Mouse (Mus musculus): ENCODE measurements around the gene Ggta1. TPM values are rescaled to one million over a fixed set of nuclear protein-coding genes. Genes with fewer than 3 reads are reported as not detected.

Gene Ggta1
- total RNA-seq, 1 experiment, result 36.5 TPM

DNA sequence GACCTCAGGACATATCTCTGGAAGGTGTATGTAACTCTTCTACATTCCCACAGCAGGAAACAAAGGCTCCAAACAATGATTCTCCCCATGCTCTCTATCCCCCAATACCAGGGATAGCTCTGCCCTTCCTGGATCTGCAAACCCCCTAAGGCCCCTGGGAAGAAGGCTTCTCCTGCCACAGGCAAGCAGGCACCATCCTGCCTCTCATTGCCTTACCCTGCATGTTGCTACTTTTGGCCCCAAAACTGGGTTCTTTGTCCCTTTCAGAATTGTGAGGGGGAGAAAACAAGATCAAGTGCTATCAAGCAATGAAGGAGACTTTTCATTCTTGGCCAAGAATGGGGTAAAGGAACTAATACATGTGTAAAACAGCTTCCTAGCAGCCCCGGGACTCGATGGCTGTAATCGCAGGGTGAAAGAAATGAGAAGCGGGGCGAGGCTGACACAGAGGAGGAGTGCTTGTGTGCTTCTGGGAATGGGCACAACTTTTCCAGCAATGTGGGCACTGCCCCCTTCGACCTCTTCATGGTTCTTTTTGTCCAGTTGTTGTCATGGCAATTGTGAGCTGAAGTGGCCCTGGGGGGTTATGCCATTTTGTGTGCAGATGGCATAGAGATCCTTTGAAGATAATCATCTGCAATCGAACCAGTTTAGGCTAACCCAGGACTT, 18.4 kb upstream of the Ggta1 start:
- Histone ChIP-seq H3K4me3 (ENCODE audit: insufficient read depth in 1 of 2, low read depth in 1 of 2, low read length in 2 of 2, poor library complexity in 1 of 2, severe bottlenecking in 1 of 2) (no peak overlapping the region), H3K4me1 (ENCODE audit: control insufficient read depth in 2 of 2, insufficient read depth in 2 of 2, low read length in 2 of 2, poor library complexity in 1 of 2) (peaks cover 5 to 11% of the 10 kb centered on the region in 2 experiments; a peak in 3 of 4 replicates), H3K27ac (ENCODE audit: insufficient read depth, low read depth, low read length, poor library complexity, severe bottlenecking) (no peak overlapping the region), H3K9ac (ENCODE audit: insufficient read depth, low read depth, low read length, poor library complexity, severe bottlenecking) (no peak overlapping the region), H3K36me3 (ENCODE audit: control insufficient read depth, insufficient read depth, low read length, poor library complexity, severe bottlenecking) (no peaks in the 10 kb centered on the region), H3K9me3 (ENCODE audit: control insufficient read depth, insufficient read depth, low read depth, low read length) (no peaks in the 10 kb centered on the region)
- in situ Hi-C loops (cut with MboI; ENCODE audit: low sequenced_read_pairs in 2 of 2, unreplicated experiment in 2 of 2), result no loop called here
- TF ChIP-seq ZNF384 (IDR thresholded peaks at IDR 0.05; ENCODE audit: low read depth, low read length), result no peak
- no peak for TF ChIP-seq CHD2 (IDR thresholded peaks at IDR 0.05; ENCODE audit: low read depth, low read length)
- no peak for DNase-seq (ENCODE audit: low read depth, low spot score)

- DNase-seq (ENCODE audit: low read depth, low spot score), result no peak
- no peak overlapping the region for H3K4me3 ChIP-seq (ENCODE audit: insufficient read depth in 1 of 2, low read depth in 1 of 2, low read length in 2 of 2, poor library complexity in 1 of 2, severe bottlenecking in 1 of 2)
These were observed 17.0 kb upstream of the Ggta1 start for GRCm38 (mm10) chr2:35480073-35480472.

DNA sequence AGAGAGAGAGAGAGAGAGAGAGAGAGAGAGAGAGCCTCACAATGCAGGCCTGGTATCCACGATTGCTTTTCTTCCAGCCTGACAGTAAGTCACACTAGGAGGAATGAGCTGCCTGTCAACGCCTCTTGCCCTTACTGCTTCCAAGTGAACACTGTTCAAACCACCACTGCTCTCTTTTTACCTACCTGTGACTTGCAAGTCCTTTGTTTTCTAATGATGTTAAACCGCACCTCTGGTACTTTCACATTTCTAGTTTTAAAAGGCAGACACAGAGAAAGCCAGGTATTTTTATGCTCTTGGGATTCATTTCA, 15.7 kb upstream of the Ggta1 start:
- no peaks in the 10 kb centered on the region for H3K36me3 ChIP-seq (ENCODE audit: control insufficient read depth, insufficient read depth, low read length, poor library complexity, severe bottlenecking)
- H3K27ac ChIP-seq (ENCODE audit: insufficient read depth, low read depth, low read length, poor library complexity, severe bottlenecking), result no peak overlapping the region
- DNase-seq (ENCODE audit: low read depth, low spot score), result no peak
- in situ Hi-C loops (cut with MboI; ENCODE audit: low sequenced_read_pairs in 2 of 2, unreplicated experiment in 2 of 2), result no loop called here
- H3K4me3 ChIP-seq (ENCODE audit: insufficient read depth in 1 of 2, low read depth in 1 of 2, low read length in 2 of 2, poor library complexity in 1 of 2, severe bottlenecking in 1 of 2), result no peak overlapping the region
- no peaks in the 10 kb centered on the region for H3K9me3 ChIP-seq (ENCODE audit: control insufficient read depth, insufficient read depth, low read depth, low read length)
- TF ChIP-seq ZC3H11A (IDR thresholded peaks at IDR 0.05; ENCODE audit: borderline replicate concordance, low read depth, low read length), result no peak
- TF ChIP-seq HCFC1 (IDR thresholded peaks at IDR 0.05; ENCODE audit: borderline replicate concordance, insufficient read depth, low read length), result no peak
- no peak for TF ChIP-seq CHD2 (IDR thresholded peaks at IDR 0.05; ENCODE audit: low read depth, low read length)
- TF ChIP-seq MAFK (IDR thresholded peaks at IDR 0.05; ENCODE audit: insufficient read depth, low read depth, low read length), result no peak
- TF ChIP-seq ZNF384 (IDR thresholded peaks at IDR 0.05; ENCODE audit: low read depth, low read length), result no peak
- H3K9ac ChIP-seq (ENCODE audit: insufficient read depth, low read depth, low read length, poor library complexity, severe bottlenecking), result no peak overlapping the region
- peaks cover 5 to 8% of the 10 kb centered on the region in 2 experiments; a peak in 2 of 4 replicates for H3K4me1 ChIP-seq (ENCODE audit: control insufficient read depth in 2 of 2, insufficient read depth in 2 of 2, low read length in 2 of 2, poor library complexity in 1 of 2)

More at GRCm38 (mm10) chr2:35480073-35480472, 17.0 kb upstream of the Ggta1 start:
- no peaks in the 10 kb centered on the region for H3K9me3 ChIP-seq (ENCODE audit: control insufficient read depth, insufficient read depth, low read depth, low read length)
- H3K36me3 ChIP-seq (ENCODE audit: control insufficient read depth, insufficient read depth, low read length, poor library complexity, severe bottlenecking), result no peaks in the 10 kb centered on the region
- H3K27ac ChIP-seq (ENCODE audit: insufficient read depth, low read depth, low read length, poor library complexity, severe bottlenecking), result no peak overlapping the region
- TF ChIP-seq ZNF384 (IDR thresholded peaks at IDR 0.05; ENCODE audit: low read depth, low read length) (no peak), HCFC1 (IDR thresholded peaks at IDR 0.05; ENCODE audit: borderline replicate concordance, insufficient read depth, low read length) (no peak)
- no peak overlapping the region for H3K9ac ChIP-seq (ENCODE audit: insufficient read depth, low read depth, low read length, poor library complexity, severe bottlenecking)
- in situ Hi-C loops (cut with MboI; ENCODE audit: low sequenced_read_pairs in 2 of 2, unreplicated experiment in 2 of 2), result no loop called here
- peaks cover 5 to 8% of the 10 kb centered on the region in 2 experiments; a peak in 2 of 4 replicates for H3K4me1 ChIP-seq (ENCODE audit: control insufficient read depth in 2 of 2, insufficient read depth in 2 of 2, low read length in 2 of 2, poor library complexity in 1 of 2)

DNA sequence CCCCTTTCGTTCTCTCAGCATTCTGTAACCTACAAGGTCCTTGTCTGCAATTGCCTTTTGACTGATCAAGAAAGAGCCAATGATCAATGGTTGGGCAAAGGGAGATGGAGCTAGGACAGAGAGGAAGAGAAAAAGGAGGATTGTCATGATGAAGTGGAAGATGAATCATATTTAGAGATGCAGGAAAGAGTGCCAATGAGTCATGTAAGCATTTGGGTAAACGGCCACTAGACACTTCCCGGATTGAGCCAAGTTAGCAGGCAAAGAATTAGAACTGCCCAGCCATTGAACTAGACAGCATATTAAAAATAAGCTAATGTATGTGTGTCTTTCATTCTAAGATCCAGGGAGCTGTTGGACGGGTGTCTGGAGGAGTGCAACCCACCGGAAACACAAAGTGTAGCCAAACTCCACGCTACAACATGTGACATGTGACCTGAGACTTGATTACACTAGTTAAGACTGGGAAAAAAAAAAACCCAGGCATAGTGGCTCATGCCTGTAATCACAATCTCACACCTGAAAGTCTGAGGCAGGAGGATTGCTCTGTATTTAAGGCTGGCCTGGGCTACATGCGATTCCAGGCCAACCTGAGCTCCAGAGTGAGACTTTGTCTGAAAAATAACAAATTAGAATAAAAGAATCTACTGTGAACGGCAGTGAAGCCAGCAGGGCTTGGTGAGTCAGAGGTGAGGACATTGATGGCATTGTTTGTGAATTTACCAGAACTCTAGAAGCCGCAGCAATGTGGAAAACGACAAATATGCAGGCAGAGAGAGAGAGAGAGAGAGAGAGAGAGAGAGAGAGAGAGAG, 15.2 kb upstream of the Ggta1 start:
- no peak for TF ChIP-seq HCFC1 (IDR thresholded peaks at IDR 0.05; ENCODE audit: borderline replicate concordance, insufficient read depth, low read length)
- TF ChIP-seq CHD2 (IDR thresholded peaks at IDR 0.05; ENCODE audit: low read depth, low read length), result no peak
- TF ChIP-seq MAFK (IDR thresholded peaks at IDR 0.05; ENCODE audit: insufficient read depth, low read depth, low read length), result no peak
- no peaks in the 10 kb centered on the region for H3K9me3 ChIP-seq (ENCODE audit: control insufficient read depth, insufficient read depth, low read depth, low read length)
- H3K36me3 ChIP-seq (ENCODE audit: control insufficient read depth, insufficient read depth, low read length, poor library complexity, severe bottlenecking), result no peaks in the 10 kb centered on the region
- peaks cover 5 to 8% of the 10 kb centered on the region in 2 experiments; a peak in 2 of 4 replicates for H3K4me1 ChIP-seq (ENCODE audit: control insufficient read depth in 2 of 2, insufficient read depth in 2 of 2, low read length in 2 of 2, poor library complexity in 1 of 2)
- no peak overlapping the region for H3K9ac ChIP-seq (ENCODE audit: insufficient read depth, low read depth, low read length, poor library complexity, severe bottlenecking)
- in situ Hi-C loops (cut with MboI; ENCODE audit: low sequenced_read_pairs in 2 of 2, unreplicated experiment in 2 of 2), result no loop called here
- no peak overlapping the region for H3K4me3 ChIP-seq (ENCODE audit: insufficient read depth in 1 of 2, low read depth in 1 of 2, low read length in 2 of 2, poor library complexity in 1 of 2, severe bottlenecking in 1 of 2)
- no peak overlapping the region for H3K27ac ChIP-seq (ENCODE audit: insufficient read depth, low read depth, low read length, poor library complexity, severe bottlenecking)
- DNase-seq (ENCODE audit: low read depth, low spot score), result no peak

All from ES-E14 (cell line).